Mouse (Mus musculus) CH12.LX (cell line): ENCODE results near the gene Nedd4. TPM values are rescaled to one million over a fixed set of nuclear protein-coding genes. Genes with fewer than 3 reads are reported as not detected.

Experiments used
- DNase-seq: peaks from one replicate; pipeline ENCODE4 v3.0.0-alpha.2; 2013; ENCODE audit errors: extremely low read depth
- H3K27ac ChIP-seq: 2 replicates; pipeline ENCODE4 v1.5.1; 2012; ENCODE audit warnings: low read depth, mild to moderate bottlenecking, control low read depth, moderate library complexity; ENCODE audit not compliant: insufficient read depth
- H3K27me3 ChIP-seq: replicated peaks from 2 replicates; pipeline ENCODE3; 2012; ENCODE audit warnings: inconsistent platforms
- H3K36me3 ChIP-seq, 2 experiments: replicated peaks in 1 of 2; 2 replicates each; pipeline versions ENCODE3 to v1.6.1; 2012; ENCODE audit warnings: inconsistent platforms in 1 of 2, low read length in 1 of 2, mild to moderate bottlenecking in 1 of 2, mixed read lengths in 1 of 2, moderate library complexity in 1 of 2; ENCODE audit not compliant: control insufficient read depth in 1 of 2, insufficient read depth in 1 of 2
- H3K4me1 ChIP-seq, 2 experiments: 2 replicates each; pipeline ENCODE4 v1.6.1; 2012; ENCODE audit warnings: inconsistent platforms in 1 of 2, moderate library complexity in 1 of 2; ENCODE audit not compliant: insufficient read depth in 2 of 2, control insufficient read depth in 1 of 2
- H3K4me2 ChIP-seq: 2 replicates; pipeline ENCODE4 v1.6.1; 2012; ENCODE audit warnings: low read depth, mild to moderate bottlenecking, control low read depth; ENCODE audit not compliant: poor library complexity, insufficient read depth, severe bottlenecking
- H3K4me3 ChIP-seq, 3 experiments: fragments of 150-350 bp in 1 of 3; sonication (generic) in 1 of 3; replicated peaks in 1 of 3; 2 replicates each; pipeline versions ENCODE3 to v1.5.1; 2011 to 2012; ENCODE audit warnings: low read depth in 2 of 3, low read length in 2 of 3, mild to moderate bottlenecking in 2 of 3, moderate library complexity in 2 of 3, control low read depth in 1 of 3, improper control_type of control experiment in 1 of 3, inconsistent platforms in 1 of 3, mixed read lengths in 1 of 3; ENCODE audit not compliant: poor library complexity in 1 of 3
- H3K79me2 ChIP-seq: replicated peaks from 2 replicates; pipeline ENCODE4 v1.6.1; 2012; ENCODE audit warnings: mild to moderate bottlenecking, moderate library complexity; ENCODE audit not compliant: control insufficient read depth, poor library complexity, insufficient read depth, severe bottlenecking; ENCODE audit errors: extremely low read depth
- H3K9ac ChIP-seq: 2 replicates; pipeline ENCODE4 v1.6.1; 2012; ENCODE audit warnings: low read depth, mild to moderate bottlenecking, control low read depth, moderate library complexity; ENCODE audit not compliant: insufficient read depth
- H3K9me3 ChIP-seq: replicated peaks from 2 replicates; pipeline ENCODE3; 2012; ENCODE audit warnings: low read length, inconsistent platforms, mixed read lengths
- CHD1 ChIP-seq: IDR thresholded peaks from 2 replicates; pipeline ENCODE4 v1.6.1; 2012; ENCODE audit warnings: low read depth, low read length, improper control_type of control experiment, inconsistent platforms
- E2F4 ChIP-seq: IDR thresholded peaks from 2 replicates; pipeline ENCODE4 v1.6.1; 2011; ENCODE audit warnings: low read depth, low read length, improper control_type of control experiment; ENCODE audit not compliant: insufficient replicate concordance
- ELF1 ChIP-seq: IDR thresholded peaks from 2 replicates; pipeline ENCODE4 v1.6.1; 2014; ENCODE audit warnings: low read depth, mild to moderate bottlenecking, inconsistent platforms, low read length, improper control_type of control experiment
- EP300 ChIP-seq: IDR thresholded peaks from 2 replicates; pipeline ENCODE4 v1.6.1; 2011; ENCODE audit warnings: low read length, improper control_type of control experiment
- GABPA ChIP-seq: IDR thresholded peaks from 2 replicates; pipeline ENCODE4 v1.6.1; 2012; ENCODE audit warnings: low read depth, low read length, improper control_type of control experiment, inconsistent platforms; ENCODE audit not compliant: insufficient replicate concordance
- HCFC1 ChIP-seq: IDR thresholded peaks from 2 replicates; pipeline ENCODE4 v1.6.1; 2012; ENCODE audit warnings: low read depth, mild to moderate bottlenecking, inconsistent platforms, low read length, improper control_type of control experiment
- IRF4 ChIP-seq: IDR thresholded peaks from 2 replicates; pipeline ENCODE4 v1.6.1; 2014; ENCODE audit warnings: low read depth, mild to moderate bottlenecking, inconsistent platforms, low read length, improper control_type of control experiment
- JUN ChIP-seq: IDR thresholded peaks from 2 replicates; pipeline ENCODE4 v1.6.1; 2011; ENCODE audit warnings: low read depth, mild to moderate bottlenecking, low read length, improper control_type of control experiment, moderate library complexity; ENCODE audit not compliant: insufficient read depth
- MAFK ChIP-seq: IDR thresholded peaks from 2 replicates; pipeline ENCODE4 v1.6.1; 2011; ENCODE audit warnings: low read length, improper control_type of control experiment; ENCODE audit not compliant: insufficient replicate concordance
- MAX ChIP-seq: IDR thresholded peaks from 2 replicates; pipeline ENCODE4 v1.6.1; 2011; ENCODE audit warnings: low read length, improper control_type of control experiment
- MAZ ChIP-seq: IDR thresholded peaks from 2 replicates; pipeline ENCODE4 v1.6.1; 2012; ENCODE audit warnings: low read depth, mild to moderate bottlenecking, inconsistent platforms, low read length, improper control_type of control experiment, moderate library complexity
- MEF2A ChIP-seq: IDR thresholded peaks from 2 replicates; pipeline ENCODE4 v1.6.1; 2014; ENCODE audit warnings: low read depth, mild to moderate bottlenecking, inconsistent platforms, low read length, improper control_type of control experiment, borderline replicate concordance
- MXI1 ChIP-seq: IDR thresholded peaks from 2 replicates; pipeline ENCODE4 v1.6.1; 2011; ENCODE audit warnings: mild to moderate bottlenecking, low read depth, low read length, improper control_type of control experiment
- MYC ChIP-seq: IDR thresholded peaks from 2 replicates; pipeline ENCODE4 v1.6.1; 2011; ENCODE audit warnings: low read depth, mild to moderate bottlenecking, improper control_type of control experiment, low read length
- NRF1 ChIP-seq: IDR thresholded peaks from 2 replicates; pipeline ENCODE4 v1.6.1; 2014; ENCODE audit warnings: low read depth, mild to moderate bottlenecking, inconsistent platforms, low read length, improper control_type of control experiment, moderate library complexity
- POLR2A ChIP-seq: IDR thresholded peaks from 2 replicates; pipeline ENCODE4 v1.6.1; 2011; ENCODE audit warnings: low read depth, mild to moderate bottlenecking, improper control_type of control experiment, low read length
- POLR2AphosphoS2 ChIP-seq: IDR thresholded peaks from 2 replicates; pipeline ENCODE4 v1.6.1; 2011; ENCODE audit warnings: low read depth, low read length, improper control_type of control experiment
- RAD21 ChIP-seq: IDR thresholded peaks from 2 replicates; pipeline ENCODE4 v1.6.1; 2011; ENCODE audit warnings: low read depth, mild to moderate bottlenecking, low read length, improper control_type of control experiment, moderate library complexity
- SIN3A ChIP-seq: IDR thresholded peaks from 2 replicates; pipeline ENCODE4 v1.6.1; 2012; ENCODE audit warnings: low read length, improper control_type of control experiment, inconsistent platforms
- SMC3 ChIP-seq: IDR thresholded peaks from 2 replicates; pipeline ENCODE4 v1.6.1; 2011; ENCODE audit warnings: low read depth, low read length, improper control_type of control experiment
- TBP ChIP-seq: conservative IDR thresholded peaks from 2 replicates; pipeline ENCODE4 v1.6.1; 2011; ENCODE audit warnings: low read depth, low read length, improper control_type of control experiment
- UBTF ChIP-seq: IDR thresholded peaks from 2 replicates; pipeline ENCODE4 v1.6.1; 2012; ENCODE audit warnings: low read depth, mild to moderate bottlenecking, inconsistent platforms, low read length, improper control_type of control experiment, moderate library complexity
- USF2 ChIP-seq: conservative IDR thresholded peaks from 2 replicates; pipeline ENCODE4 v1.6.1; 2011; ENCODE audit warnings: low read depth, low read length, improper control_type of control experiment
- ZC3H11A ChIP-seq: IDR thresholded peaks from 2 replicates; pipeline ENCODE4 v1.6.1; 2012; ENCODE audit warnings: low read depth, mild to moderate bottlenecking, inconsistent platforms, low read length, improper control_type of control experiment
- ZMIZ1 ChIP-seq: IDR thresholded peaks from 2 replicates; pipeline ENCODE4 v1.6.1; 2012; ENCODE audit warnings: low read depth, mild to moderate bottlenecking, inconsistent platforms, low read length, improper control_type of control experiment
- dilution Hi-C: fragments of 300-500 bp; cut with MboI; formaldehyde crosslinking; loops from 2 replicates; pipeline ENCODE4 v1.14.3; 2020; ENCODE audit warnings: low sequenced_read_pairs; ENCODE audit not compliant: extremely low pct_unique_long_range_greater_than_20kb, extremely low pct_ligation_motif_present
- in situ Hi-C: fragments of 300-500 bp; cut with MboI; formaldehyde crosslinking; loops from 3 replicates; pipeline ENCODE4 v1.14.3; 2019; ENCODE audit warnings: low sequenced_read_pairs, low pct_ligation_motif_present, low pct_unique_long_range_greater_than_20kb, mixed read lengths
- polyA plus RNA-seq: library from polyadenylated mRNA; unstranded; fragments of >175 nt; gene quantifications from 2 replicates; pipeline ENCODE4 v1.2.1, GENCODE M21; 2012; ENCODE audit warnings: low read depth; ENCODE audit not compliant: insufficient read length
- total RNA-seq, 2 experiments: library from RNA; depleted of rRNA; stranded (reverse); fragments of 300-350 nt in 1 of 2; fragments of >200 nt in 1 of 2; gene quantifications; 2 replicates each; pipeline ENCODE4 v1.2.3; 2012 to 2014

The Nedd4 gene
- total and polyA plus RNA-seq, 3 experiments, result 56.9 to 211 (median 206) TPM

- no peak overlapping the region for H3K4me3 ChIP-seq
- no peak overlapping the region for H3K9ac ChIP-seq
- no peaks in the 10 kb centered on the region for H3K79me2 ChIP-seq
- in situ Hi-C loops, result no loop called here
- H3K27ac ChIP-seq, result no peak overlapping the region
- dilution Hi-C loops, result no loop called here
- DNase-seq, result no peak
- H3K9me3 ChIP-seq, result no peaks in the 10 kb centered on the region
- peaks cover 0 to 39% of the 10 kb centered on the region in 2 experiments; a peak in 2 of 4 replicates for H3K4me1 ChIP-seq
- TF ChIP-seq MYC (no peak), SMC3 (no peak), SIN3A (no peak), ZC3H11A (no peak), HCFC1 (no peak), MXI1 (no peak), GABPA (no peak), TBP (no peak), USF2 (no peak), MAFK (no peak), NRF1 (no peak), MAZ (no peak), POLR2A (no peak), E2F4 (no peak), ELF1 (no peak), JUN (no peak), MAX (no peak), MEF2A (no peak), CHD1 (no peak), POLR2AphosphoS2 (no peak)
- H3K27me3 ChIP-seq, result peaks cover 16% of the 10 kb centered on the region
- H3K36me3 ChIP-seq, result no peaks in the 10 kb centered on the region
- H3K4me2 ChIP-seq, result no peak overlapping the region
Observed at GRCm38 (mm10) chr9:72656491-72656890, 5.7 kb upstream of the Nedd4 start.

- H3K9me3 ChIP-seq, result no peaks in the 10 kb centered on the region
- H3K36me3 ChIP-seq, result no peaks in the 10 kb centered on the region
- peaks cover 0 to 39% of the 10 kb centered on the region in 2 experiments; a peak in 2 of 4 replicates for H3K4me1 ChIP-seq
- no peak overlapping the region for H3K4me3 ChIP-seq
- no peak overlapping the region for H3K9ac ChIP-seq
- no peak overlapping the region for H3K27ac ChIP-seq
- peaks cover 16% of the 10 kb centered on the region for H3K27me3 ChIP-seq
- H3K4me2 ChIP-seq, result no peak overlapping the region
- dilution Hi-C loops, result no loop called here
- DNase-seq, result no peak
- in situ Hi-C loops, result no loop called here
- no peaks in the 10 kb centered on the region for H3K79me2 ChIP-seq
- TF ChIP-seq MAX, result no peak
- TF ChIP-seq RAD21, result no peak
- TF ChIP-seq POLR2A, result no peak
- no peak for TF ChIP-seq JUN
- TF ChIP-seq NRF1, result no peak
- no peak for TF ChIP-seq USF2
- no peak for TF ChIP-seq EP300
- no peak for TF ChIP-seq UBTF
- no peak for TF ChIP-seq ZMIZ1
- no peak for TF ChIP-seq MXI1
- TF ChIP-seq CHD1, result no peak
- TF ChIP-seq POLR2AphosphoS2, result no peak
- no peak for TF ChIP-seq IRF4
Observed at GRCm38 (mm10) chr9:72656940-72657339, 5.2 kb upstream of the Nedd4 start.
